Mouse (Mus musculus): ENCODE measurements at regions not wholly inside any gene's neighbourhood (a gene's known extent, or its start where the extent isn't known, plus 50 kb on each side); places are given as distances from the start of the nearest gene placed in this dataset.
A peak's percentile ranks its signal among the peaks of the same experiment; 100 is the strongest.

GRCm38 (mm10) chr13:71350787-71351186 is 509.2 kb upstream of the Adamts16 start:
- DNase-seq (ENCODE audit: low read depth, low spot score): no peak

DNA sequence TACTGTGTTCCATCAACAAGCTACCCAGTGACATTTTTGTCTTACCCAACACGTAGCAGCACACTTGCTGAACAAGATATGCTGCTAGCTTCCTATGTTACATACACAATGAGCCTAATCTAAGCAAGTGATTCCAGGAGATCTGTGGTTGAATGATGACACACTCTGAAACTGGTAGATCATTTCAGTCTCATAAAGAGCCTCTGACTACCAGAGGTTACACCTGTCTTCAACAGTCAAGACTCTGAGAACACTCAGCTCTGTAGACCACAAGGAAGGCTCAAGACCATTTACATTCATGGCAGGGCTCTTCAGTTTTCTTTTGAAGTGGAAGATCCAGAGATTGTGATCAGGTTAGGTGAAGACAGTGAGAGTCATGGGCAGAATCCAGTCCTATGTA is 501.3 kb upstream of the Adamts16 start:
- DNase-seq (ENCODE audit: low read depth, low spot score): no peak

DNA sequence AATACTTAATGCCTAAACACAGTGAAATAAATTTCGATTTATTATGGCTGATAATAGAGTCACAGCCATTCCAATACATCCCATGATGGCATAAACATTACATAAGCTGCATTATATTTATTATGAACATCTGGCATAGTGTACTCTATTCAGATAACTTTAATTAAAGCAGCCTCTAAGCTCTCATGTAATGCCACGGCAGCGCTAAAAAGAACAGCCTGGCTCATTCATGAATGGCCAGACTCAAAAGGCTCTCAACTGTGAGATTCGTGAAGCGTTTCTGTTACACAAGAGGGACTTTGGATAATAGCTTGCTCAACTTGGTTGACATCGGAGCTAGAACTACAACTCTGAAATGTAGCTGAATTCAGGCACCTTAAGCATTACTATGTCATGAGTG is 497.1 kb upstream of the Adamts16 start:
- DNase-seq (ENCODE audit: low read depth, low spot score): no peak

- no peak for DNase-seq (ENCODE audit: low read depth, low spot score)
Observed at GRCm38 (mm10) chr13:71334925-71335324, 493.3 kb upstream of the Adamts16 start.

DNA sequence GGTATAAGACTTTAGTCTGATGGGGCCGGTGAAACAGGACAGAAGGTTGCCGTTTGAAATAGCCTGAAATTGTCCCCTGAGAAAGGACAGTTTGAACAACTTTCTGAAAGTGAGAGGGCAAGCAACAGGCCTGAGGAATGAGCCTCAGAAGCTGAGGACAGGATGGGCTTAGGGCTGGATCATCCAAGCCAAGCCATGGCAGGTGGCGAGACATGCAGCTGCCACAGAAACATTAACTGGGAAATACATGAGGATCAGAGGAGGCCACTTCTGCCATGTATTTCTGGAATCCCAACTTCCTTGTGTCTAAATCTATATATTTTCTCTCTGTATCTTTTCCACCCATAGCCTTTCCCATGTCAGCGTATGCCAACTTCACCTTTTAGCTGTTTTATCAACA is 491.5 kb upstream of the Adamts16 start:
- no peak for DNase-seq (ENCODE audit: low read depth, low spot score)

DNA sequence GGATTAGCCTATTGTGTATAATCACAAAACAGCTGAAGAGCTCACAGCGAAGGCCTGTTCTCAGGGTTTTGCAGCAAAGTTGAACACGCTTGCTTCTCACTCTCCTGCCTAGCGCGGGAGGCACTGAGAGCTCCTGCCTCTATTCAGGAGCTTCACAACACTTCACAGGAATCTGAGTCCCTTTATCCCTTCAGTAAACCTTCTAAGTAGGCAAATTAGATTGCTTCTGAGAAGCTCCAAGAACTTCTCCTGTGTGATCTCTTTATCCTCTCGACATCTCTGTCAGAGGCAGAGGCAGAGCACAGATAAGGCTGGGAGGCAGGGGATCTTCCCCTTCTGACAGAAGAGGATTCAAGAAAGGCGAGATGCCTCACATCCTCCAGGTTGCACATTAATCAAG is 488.7 kb upstream of the Adamts16 start:
- no peak for DNase-seq (ENCODE audit: low read depth, low spot score)

- no peak for DNase-seq (ENCODE audit: low read depth, low spot score)
Observed at GRCm38 (mm10) chr13:71327802-71328753, 486.5 kb upstream of the Adamts16 start.

DNA sequence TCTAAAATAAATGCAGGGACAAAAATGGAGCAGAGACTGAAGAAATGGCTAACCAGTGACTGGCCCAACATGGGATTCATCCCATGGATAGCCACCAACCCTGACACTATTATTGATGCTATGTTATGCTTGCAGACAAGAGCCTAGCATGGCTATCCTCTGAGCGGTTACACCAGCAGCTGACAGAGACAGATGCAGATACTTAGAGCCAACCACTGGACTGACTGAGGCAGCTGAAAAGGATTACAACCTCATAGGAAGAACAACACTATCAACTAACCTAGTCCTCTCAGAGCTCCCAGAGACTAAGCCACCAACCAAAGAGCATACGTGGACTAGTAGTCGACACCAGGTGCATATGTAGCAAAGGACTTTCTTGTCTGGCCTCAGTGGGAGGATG is 478.9 kb upstream of the Adamts16 start:
- DNase-seq (ENCODE audit: low read depth, low spot score): no peak

- DNase-seq (ENCODE audit: low read depth, low spot score): no peak
Observed at GRCm38 (mm10) chr13:71303956-71304355, 462.3 kb upstream of the Adamts16 start.

GRCm38 (mm10) chr13:71275991-71276390 is 434.4 kb upstream of the Adamts16 start:
- DNase-seq (ENCODE audit: low read depth, low spot score): no peak

GRCm38 (mm10) chr13:71274139-71274538 is 432.5 kb upstream of the Adamts16 start:
- DNase-seq (ENCODE audit: low read depth, low spot score): no peak

- DNase-seq (ENCODE audit: low read depth, low spot score): no peak
Observed at GRCm38 (mm10) chr13:71273485-71273884, 431.9 kb upstream of the Adamts16 start.

DNA sequence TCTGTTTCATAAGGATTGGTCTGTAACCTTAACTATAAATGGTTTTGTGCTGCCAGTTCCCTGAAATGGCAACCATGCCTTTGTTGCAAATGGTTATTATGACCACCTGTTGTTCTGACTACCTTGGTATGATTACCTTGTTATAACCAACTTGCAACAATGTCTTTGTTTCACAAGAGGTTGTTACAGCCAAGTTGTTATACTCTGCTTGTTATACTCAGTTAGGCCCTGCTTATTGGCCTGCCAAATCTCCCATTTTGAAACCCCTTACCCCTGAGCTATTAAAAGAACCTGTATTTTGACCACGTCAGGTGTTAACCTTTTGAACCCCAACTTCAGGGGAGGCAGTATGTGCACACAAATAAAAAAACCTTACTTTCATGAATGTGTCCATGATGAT is 431.5 kb upstream of the Adamts16 start:
- no peak for DNase-seq (ENCODE audit: low read depth, low spot score)

DNA sequence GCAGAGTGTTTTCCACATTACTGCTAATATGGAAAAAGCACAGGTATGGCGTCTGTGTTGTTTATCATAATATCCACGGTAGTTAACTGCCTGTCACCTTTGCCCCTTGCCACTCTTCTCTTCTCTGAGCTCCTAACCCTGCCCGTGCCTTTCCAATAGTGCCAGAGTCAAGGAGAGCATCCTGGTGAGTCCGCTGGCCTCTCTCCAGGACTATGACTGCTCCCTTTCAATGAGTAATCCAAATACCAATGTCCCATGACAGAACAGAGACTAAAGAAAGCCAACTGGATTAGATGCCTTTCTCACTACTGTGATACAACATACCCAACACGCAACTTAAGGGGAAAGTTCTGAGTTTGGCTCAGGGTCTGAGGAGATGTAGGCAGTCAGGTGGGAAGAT is 430.8 kb upstream of the Adamts16 start:
- DNase-seq (ENCODE audit: low read depth, low spot score): no peak

GRCm38 (mm10) chr13:71271727-71272418 is 430.3 kb upstream of the Adamts16 start:
- DNase-seq (ENCODE audit: low read depth, low spot score): peak; percentile 29

- DNase-seq (ENCODE audit: low read depth, low spot score): no peak
Observed at GRCm38 (mm10) chr13:71270370-71270769, 428.8 kb upstream of the Adamts16 start.

DNA sequence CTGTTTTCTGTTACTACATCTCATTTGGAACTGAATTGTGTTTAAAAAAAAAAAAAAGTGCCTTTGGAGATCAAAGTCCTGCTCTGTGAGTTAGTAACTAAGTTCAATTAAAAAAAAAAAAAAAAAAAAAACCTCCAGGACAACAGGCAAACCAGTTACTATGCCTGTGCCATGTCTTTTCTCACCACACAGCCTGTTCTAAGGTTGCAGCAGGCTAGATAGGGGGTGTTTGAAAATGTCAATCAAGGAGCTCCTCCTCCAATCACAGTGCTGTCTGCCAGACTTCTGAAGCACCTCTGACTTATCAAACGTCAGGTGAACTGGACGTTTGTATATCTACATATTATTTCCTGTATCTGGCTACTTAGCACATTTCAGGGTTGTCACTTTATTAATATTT is 427.9 kb upstream of the Adamts16 start:
- no peak for DNase-seq (ENCODE audit: low read depth, low spot score)

DNA sequence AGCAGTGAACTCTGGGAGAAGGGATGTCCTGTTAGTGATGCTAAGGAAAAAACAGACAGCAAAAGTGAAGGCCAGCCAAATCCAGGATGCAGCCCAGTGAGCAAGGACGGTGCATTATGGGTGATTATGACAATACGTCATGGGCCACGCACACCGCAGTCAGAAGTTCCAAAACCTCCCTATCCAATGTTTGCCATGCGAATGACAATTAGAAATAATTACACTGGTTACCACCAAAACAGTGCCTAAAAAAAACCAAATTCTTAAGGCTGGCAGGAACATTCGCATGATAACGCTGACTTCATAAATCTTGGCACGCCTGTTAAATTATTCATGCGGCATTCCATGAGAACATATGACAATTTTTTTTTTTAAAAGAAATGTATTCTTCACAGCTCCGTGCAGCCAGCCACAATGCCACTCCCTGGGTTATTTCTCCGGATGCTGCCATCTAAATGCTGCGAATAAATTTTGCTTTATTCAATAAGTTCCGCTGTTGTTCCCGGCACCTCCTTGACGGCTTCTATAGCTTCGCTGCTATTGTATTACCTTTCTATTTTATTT is 421.8 kb upstream of the Adamts16 start:
- DNase-seq (ENCODE audit: low read depth, low spot score): no peak

DNA sequence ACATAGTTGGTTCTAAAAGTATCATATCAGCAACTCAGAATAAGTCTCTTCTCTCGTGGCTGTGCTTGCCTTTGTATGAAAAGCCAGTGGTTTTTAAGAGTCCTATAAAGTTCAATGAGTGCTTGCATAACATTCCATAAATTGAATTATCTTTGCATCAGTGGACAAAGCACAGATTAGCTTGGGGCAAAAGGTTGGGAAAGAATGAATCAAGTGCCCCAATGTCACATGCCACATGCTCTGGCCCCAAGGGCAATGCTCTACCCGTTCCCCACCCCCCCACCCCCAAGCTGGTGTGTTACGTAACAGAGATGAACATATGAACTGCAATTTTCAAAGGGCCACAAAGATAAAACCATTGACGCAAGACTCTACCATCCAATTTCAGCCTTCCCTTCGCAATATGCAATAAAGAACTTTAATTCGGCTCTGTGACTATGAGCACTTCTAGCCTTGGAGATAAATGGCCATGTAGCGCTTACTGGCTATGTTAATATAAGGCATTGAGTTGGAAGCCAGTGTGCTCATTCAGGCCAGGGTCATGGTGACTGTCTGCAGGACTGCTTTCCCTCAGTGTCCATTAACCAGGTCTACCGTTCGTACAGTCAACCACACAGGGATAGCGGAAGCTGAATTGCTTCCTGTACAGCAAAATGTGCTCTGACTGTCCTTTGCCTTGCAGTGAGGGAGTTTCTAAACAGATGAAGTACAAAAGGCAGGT is 421.1 kb upstream of the Adamts16 start:
- DNase-seq (ENCODE audit: low read depth, low spot score): no peak

DNA sequence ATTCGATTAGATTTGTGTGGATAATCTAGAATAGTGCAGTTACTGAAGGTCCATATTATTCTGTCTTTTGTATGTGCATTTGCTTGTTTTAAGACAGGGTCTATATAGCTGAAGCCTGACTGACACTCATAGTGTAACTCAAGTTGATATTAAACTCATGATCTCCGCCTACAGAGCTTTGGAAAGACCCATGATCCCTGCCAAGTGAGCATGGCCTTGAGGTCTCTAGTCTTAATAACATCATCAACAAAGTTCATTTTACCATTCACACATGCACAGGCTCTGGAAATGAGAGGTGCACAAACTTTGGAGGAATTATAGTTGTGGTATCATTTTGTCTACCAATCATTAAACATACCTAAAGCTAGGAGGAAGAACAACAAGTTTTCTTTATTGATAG is 412.4 kb upstream of the Adamts16 start:
- DNase-seq (ENCODE audit: low read depth, low spot score): no peak

GRCm38 (mm10) chr13:71248261-71249031 is 406.8 kb upstream of the Adamts16 start:
- DNase-seq (ENCODE audit: low read depth, low spot score): no peak
